Mouse (Mus musculus) limb, embryonic 11.5 days (tissue): ENCODE measurements around the gene Tap1. TPM values are rescaled to one million over a fixed set of nuclear protein-coding genes. Genes with fewer than 3 reads are reported as not detected.
A peak's percentile ranks its signal among the peaks of the same experiment; 100 is the strongest.

Source experiments
- ATAC-seq: fragments of 200-750 bp; cut with Nextera tagmentation; 2 replicates; pipeline ENCODE4 v1.8.0; 2017; ENCODE audit warnings: low read depth; ENCODE audit not compliant: insufficient number of reproducible peaks, low FRiP score, low TSS enrichment
- DNase-seq: peaks from one replicate; pipeline ENCODE4 v3.0.0-alpha.2; 2015; ENCODE audit warnings: low spot score
- H3K27ac ChIP-seq: fragments of 300-500 bp; sonication (generic); replicated peaks from 2 replicates; pipeline ENCODE4 v1.5.1; 2014; ENCODE audit warnings: low read depth, mild to moderate bottlenecking, low read length
- H3K27me3 ChIP-seq: fragments of 300-500 bp; sonication (generic); 2 replicates; pipeline ENCODE4 v1.6.1; 2014; ENCODE audit warnings: mild to moderate bottlenecking, low read length, mixed read lengths; ENCODE audit not compliant: control insufficient read depth, insufficient read depth
- H3K36me3 ChIP-seq: fragments of 300-500 bp; sonication (generic); 2 replicates; pipeline ENCODE4 v1.6.1; 2014; ENCODE audit warnings: mild to moderate bottlenecking, low read length, moderate library complexity, mixed read lengths; ENCODE audit not compliant: control insufficient read depth, insufficient read depth
- H3K4me1 ChIP-seq: fragments of 300-500 bp; sonication (generic); 2 replicates; pipeline ENCODE4 v1.6.1; 2014; ENCODE audit warnings: low read length, mixed read lengths; ENCODE audit not compliant: control insufficient read depth, insufficient read depth
- H3K4me2 ChIP-seq: fragments of 300-500 bp; sonication (generic); 2 replicates; pipeline ENCODE4 v1.6.1; 2014; ENCODE audit warnings: low read depth, mild to moderate bottlenecking, moderate library complexity; ENCODE audit not compliant: severe bottlenecking
- H3K4me3 ChIP-seq: fragments of 300-500 bp; sonication (generic); 2 replicates; pipeline ENCODE4 v1.5.1; 2014; ENCODE audit warnings: low read depth, low read length
- H3K9ac ChIP-seq: fragments of 300-500 bp; sonication (generic); 2 replicates; pipeline ENCODE4 v1.6.1; 2014; ENCODE audit warnings: mild to moderate bottlenecking, low read length
- H3K9me3 ChIP-seq: fragments of 300-500 bp; sonication (generic); 2 replicates; pipeline ENCODE4 v1.6.1; 2016; ENCODE audit warnings: low read length; ENCODE audit not compliant: control insufficient read depth
- WGBS: fragments of 180-500 bp; shearing (Covaris S2); extraction: QIAGEN DNeasy Blood & Tissue Kit; methylation state at CpG from one replicate; pipeline ENCODE4 v1.1.7; 2014; 5-methylcytosine and 5-hydroxymethylcytosine counted together
- polyA plus RNA-seq: library from polyadenylated mRNA; unstranded; fragments of >200 nt; fragmentation: Nextera tagmentation; extraction: Ambion mirVana; gene quantifications from 2 replicates; pipeline ENCODE4 v1.2.1, GENCODE M21; 2014

The Tap1 gene
- polyA plus RNA-seq, 1 experiment from 2014 or later: 2.4 TPM

DNA sequence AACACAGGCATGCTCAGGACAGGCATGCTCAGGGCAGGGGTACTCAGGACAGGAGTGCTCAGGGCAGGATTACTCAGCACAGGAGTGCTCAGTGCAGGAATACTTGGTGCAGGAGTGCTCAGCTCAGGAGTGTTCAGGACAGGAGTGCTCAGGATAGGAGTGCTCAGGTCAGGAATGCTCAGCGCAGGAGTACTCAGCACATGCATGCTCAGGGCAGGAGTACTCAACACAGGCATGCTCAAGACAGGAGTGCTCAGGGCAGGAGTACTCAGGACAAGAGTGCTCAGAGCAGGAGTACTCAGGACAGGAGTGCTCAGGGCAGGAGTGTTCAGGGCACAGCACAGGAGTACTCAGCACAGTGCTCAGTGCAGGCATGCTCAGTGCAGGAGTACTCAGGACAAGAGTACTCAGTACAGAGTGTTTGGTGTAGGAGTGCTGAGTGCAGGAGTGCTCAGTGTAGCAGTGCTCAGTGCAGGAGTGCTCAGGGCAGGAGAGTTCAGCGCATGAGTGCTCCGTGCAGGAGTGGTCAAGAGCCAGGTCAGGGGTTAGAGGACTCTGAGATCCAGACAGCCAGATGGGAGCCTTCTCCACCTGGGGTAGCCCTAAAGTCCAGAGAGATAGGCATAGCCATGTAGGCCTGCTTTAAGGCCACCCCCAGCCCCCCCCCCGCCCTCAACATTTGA is 15.5 kb downstream of the Tap1 start:
- no peak for ATAC-seq
- 76% methylated on average over 4 of the region's 4 CpGs for WGBS

GRCm38 (mm10) chr17:34203444-34203843 is 16.1 kb downstream of the Tap1 start, which contains the start of gene Tap2:
Tap2 (plus strand) TSS chr17:34203527.
- Histone ChIP-seq H3K9ac (peak within 1 kb of the TSS; percentile 56), H3K27me3 (peaks cover 38% of the 10 kb centered on the region), H3K4me2 (peak within 1 kb of the TSS; percentile 61), H3K36me3 (no peaks in the 10 kb centered on the region), H3K9me3 (no peaks in the 10 kb centered on the region), H3K4me1 (no peaks in the 10 kb centered on the region), H3K27ac (no peak within 1 kb of the TSS), H3K4me3 (peak within 1 kb of the TSS; percentile 57)
- 58% methylated on average over 5 of the region's 5 CpGs for WGBS
- ATAC-seq: no peak
- DNase-seq: no peak

More for the DNA sequence above, 15.5 kb downstream of the Tap1 start:
- no peak overlapping the region for H3K4me2 ChIP-seq
- no peak overlapping the region for H3K9ac ChIP-seq
- no peak overlapping the region for H3K4me3 ChIP-seq
- no peak overlapping the region for H3K27ac ChIP-seq
- H3K4me1 ChIP-seq: no peaks in the 10 kb centered on the region
- H3K9me3 ChIP-seq: no peaks in the 10 kb centered on the region
- peaks cover 43% of the 10 kb centered on the region for H3K27me3 ChIP-seq
- H3K36me3 ChIP-seq: no peaks in the 10 kb centered on the region
- no peak for DNase-seq

DNA sequence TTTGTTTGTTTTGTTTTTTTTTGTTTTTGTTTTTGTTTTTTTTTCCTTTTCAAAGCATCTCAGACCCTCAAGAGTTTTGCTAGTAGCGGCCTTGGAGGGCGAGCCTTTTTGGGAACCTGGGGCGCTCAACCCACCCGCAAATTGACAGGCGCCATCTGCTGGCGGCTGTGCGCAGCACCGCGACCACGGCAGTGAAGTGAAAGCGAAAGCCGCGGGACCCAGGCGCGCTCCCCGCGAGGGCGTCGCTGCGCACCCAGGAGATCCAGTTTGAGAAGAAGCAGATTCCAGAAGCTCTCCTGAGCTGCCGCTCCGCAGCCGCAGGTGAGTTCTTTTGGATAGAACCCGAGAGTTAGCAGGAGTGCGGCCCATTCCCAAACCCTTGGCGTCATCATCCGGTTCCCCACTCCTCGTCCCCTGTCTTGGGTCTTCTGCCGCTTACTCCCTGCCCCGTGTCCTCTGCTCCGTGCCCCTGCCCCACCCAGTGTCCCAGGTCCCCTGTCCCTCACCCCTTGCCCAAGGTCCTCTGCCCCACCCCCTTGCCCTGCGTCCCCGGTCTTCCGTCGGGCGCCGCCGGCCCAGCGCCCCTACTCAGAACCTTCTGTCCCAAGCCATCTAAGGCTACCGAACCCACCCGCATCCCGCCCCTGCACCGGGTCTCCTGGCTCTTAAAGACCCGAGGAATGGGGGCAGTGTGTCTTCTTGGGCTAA is 17.1 kb downstream of the Tap1 start:
- H3K4me1 ChIP-seq: no peaks in the 10 kb centered on the region
- H3K9me3 ChIP-seq: no peaks in the 10 kb centered on the region
- no peak; the same call in 1 of the 2 replicates for ATAC-seq
- no peak overlapping the region for H3K27ac ChIP-seq
- H3K27me3 ChIP-seq: peaks cover 32% of the 10 kb centered on the region
- H3K36me3 ChIP-seq: no peaks in the 10 kb centered on the region
- H3K4me3 ChIP-seq: peak overlapping the region; percentile 57
- under 1% methylated on average over 44 of the region's 44 CpGs for WGBS
- H3K9ac ChIP-seq: peak overlapping the region; percentile 56
- H3K4me2 ChIP-seq: peak overlapping the region; percentile 61
- DNase-seq: peak; percentile 90

DNA sequence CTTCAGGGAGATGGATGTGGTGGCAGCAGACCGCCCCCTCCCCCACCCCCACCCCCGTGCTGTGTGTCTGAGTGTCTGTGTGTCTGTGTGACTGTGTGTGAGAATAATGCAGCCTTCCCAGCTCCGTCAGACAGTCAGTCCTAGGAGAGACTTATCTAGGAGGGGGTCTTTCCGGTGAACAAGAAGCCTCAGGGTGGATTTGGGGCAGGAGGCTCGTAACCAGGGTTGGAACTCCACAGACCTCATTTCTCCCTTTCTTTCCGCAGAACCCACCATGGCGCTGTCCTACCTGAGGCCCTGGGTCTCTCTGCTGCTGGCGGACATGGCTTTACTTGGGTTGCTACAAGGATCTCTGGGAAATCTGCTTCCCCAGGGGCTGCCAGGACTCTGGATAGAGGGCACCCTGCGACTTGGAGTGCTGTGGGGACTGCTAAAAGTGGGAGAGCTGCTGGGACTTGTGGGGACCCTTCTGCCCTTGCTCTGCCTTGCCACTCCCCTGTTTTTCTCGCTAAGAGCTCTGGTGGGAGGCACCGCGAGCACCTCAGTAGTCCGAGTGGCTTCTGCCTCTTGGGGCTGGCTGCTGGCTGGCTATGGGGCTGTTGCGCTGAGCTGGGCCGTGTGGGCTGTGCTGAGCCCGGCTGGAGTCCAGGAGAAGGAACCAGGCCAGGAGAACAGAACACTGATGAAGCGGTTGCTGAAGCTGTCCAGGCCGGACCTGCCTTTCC is 17.8 kb downstream of the Tap1 start:
- WGBS: 12% methylated on average over 18 of the region's 18 CpGs
- Histone ChIP-seq H3K27ac (no peak overlapping the region), H3K4me1 (no peaks in the 10 kb centered on the region), H3K27me3 (peaks cover 31% of the 10 kb centered on the region), H3K36me3 (no peaks in the 10 kb centered on the region), H3K9ac (peak overlapping the region; percentile 56; the same call in 1 of the 2 replicates), H3K4me2 (peak overlapping the region; percentile 61), H3K9me3 (no peaks in the 10 kb centered on the region), H3K4me3 (peak overlapping the region; percentile 57)
- DNase-seq (no peak), ATAC-seq (no peak)

- peaks cover 33% of the 10 kb centered on the region for H3K27me3 ChIP-seq
- ATAC-seq: no peak
- H3K36me3 ChIP-seq: no peaks in the 10 kb centered on the region
- DNase-seq: no peak
- no peak overlapping the region for H3K4me3 ChIP-seq
- H3K9ac ChIP-seq: no peak overlapping the region
- H3K4me1 ChIP-seq: no peaks in the 10 kb centered on the region
- no peaks in the 10 kb centered on the region for H3K9me3 ChIP-seq
- H3K27ac ChIP-seq: no peak overlapping the region
- 26% methylated on average over 9 of the region's 9 CpGs for WGBS
- no peak overlapping the region for H3K4me2 ChIP-seq
Measured at GRCm38 (mm10) chr17:34205746-34206176, 18.4 kb downstream of the Tap1 start.

DNA sequence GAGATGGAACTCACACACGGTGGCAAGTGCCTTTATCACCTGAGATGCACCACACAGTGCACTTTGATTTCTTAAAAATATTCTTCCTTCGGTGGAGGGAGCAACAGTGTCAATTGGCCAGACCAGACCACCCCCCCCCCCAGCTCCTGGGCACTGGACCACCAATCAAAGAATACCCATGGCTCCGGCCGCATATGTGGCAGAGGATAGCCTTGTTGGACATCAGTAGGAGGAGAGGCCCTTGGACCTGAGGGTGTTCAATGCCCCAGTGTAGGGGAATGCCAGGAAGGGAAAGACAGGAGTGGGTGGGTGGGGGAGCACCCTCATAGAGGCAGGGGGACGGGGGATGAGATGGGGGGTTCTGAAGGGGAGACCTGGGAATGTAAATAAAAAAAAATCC is 19.4 kb downstream of the Tap1 start:
- Histone ChIP-seq H3K4me3 (no peak overlapping the region), H3K27ac (no peak overlapping the region), H3K4me1 (no peaks in the 10 kb centered on the region), H3K9me3 (no peaks in the 10 kb centered on the region), H3K27me3 (peaks cover 38% of the 10 kb centered on the region), H3K9ac (no peak overlapping the region), H3K4me2 (no peak overlapping the region), H3K36me3 (no peaks in the 10 kb centered on the region)
- no peak for ATAC-seq
- WGBS: 84% methylated on average over 5 of the region's 5 CpGs
- DNase-seq: no peak

DNA sequence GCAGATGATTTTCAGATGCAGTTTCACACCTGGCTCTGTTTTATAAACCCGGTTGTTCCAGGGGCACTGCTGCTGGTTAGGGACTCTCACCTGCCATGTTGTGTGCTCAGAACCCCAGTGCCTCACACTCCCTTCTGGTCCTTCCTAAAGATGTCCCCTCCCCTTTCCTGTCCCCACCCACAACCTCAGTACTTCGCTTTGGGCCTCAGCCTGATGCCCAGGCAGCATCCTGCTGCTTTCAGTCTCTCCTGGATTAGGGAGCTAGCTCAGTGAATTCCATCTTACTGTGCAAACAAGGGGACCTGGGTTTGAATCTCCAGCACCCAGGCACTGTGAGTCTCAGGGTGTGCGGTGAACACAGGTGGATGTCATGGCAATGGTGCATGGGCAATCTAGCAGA is 20.1 kb downstream of the Tap1 start:
- 43% methylated on average over 3 of the region's 3 CpGs for WGBS
- Histone ChIP-seq H3K9me3 (no peaks in the 10 kb centered on the region), H3K4me2 (no peak overlapping the region), H3K9ac (no peak overlapping the region), H3K4me3 (no peak overlapping the region), H3K27ac (no peak overlapping the region), H3K36me3 (no peaks in the 10 kb centered on the region), H3K27me3 (peaks cover 43% of the 10 kb centered on the region), H3K4me1 (no peaks in the 10 kb centered on the region)
- no peak for DNase-seq
- no peak for ATAC-seq

DNA sequence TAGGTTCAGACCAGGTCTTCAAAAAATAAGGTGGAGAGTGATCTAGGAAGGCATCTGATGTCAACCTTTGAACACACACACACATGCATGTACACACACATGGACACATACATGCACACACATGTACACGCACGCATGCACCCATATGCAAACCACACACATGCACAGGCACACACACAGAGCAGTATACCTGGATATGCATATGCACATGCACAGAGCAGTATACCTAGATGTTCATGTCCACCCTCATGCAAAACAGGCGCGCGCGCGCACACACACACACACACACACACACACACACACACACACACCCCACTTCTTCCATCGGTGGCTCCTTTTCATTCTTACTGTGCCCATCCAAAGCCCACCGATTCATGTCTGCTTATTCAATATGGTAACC is 20.5 kb downstream of the Tap1 start:
- Histone ChIP-seq H3K36me3 (no peaks in the 10 kb centered on the region), H3K4me3 (no peak overlapping the region), H3K4me1 (no peaks in the 10 kb centered on the region), H3K27ac (no peak overlapping the region), H3K4me2 (no peak overlapping the region), H3K9ac (no peak overlapping the region), H3K9me3 (no peaks in the 10 kb centered on the region), H3K27me3 (peaks cover 47% of the 10 kb centered on the region)
- ATAC-seq (no peak), DNase-seq (no peak)
- WGBS: 97% methylated on average over 9 of the region's 9 CpGs
